Mouse (Mus musculus): ENCODE results near the gene Hoxd13.

Gene Hoxd13

DNA sequence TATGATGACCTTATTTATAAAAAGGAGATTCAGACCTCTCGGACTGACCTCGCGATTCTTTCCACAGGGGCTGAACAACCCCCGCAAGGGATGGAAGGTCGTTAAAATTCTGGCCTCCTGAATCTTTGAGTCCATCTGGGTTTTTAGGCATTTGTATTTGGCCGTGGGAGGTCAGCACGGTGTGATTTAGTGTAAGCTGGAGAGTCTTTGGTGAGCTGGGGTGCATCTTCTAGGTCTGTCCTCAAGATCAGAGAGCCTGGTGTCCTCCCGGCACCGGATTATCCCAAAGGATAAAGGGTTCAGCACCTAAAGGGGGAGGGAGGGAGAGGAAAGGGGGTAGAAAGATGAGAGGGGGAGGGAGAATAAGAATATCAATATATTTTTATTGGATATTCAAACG lies 35.2 kb downstream of the Hoxd13 start:
- in situ Hi-C loops (cut with MboI, MseI): loop anchor here in 1 of 2 experiments (5.0 kb wide), 2 partner anchors 364 to 439 kb away; no protein-coding TSS in a partner anchor

DNA sequence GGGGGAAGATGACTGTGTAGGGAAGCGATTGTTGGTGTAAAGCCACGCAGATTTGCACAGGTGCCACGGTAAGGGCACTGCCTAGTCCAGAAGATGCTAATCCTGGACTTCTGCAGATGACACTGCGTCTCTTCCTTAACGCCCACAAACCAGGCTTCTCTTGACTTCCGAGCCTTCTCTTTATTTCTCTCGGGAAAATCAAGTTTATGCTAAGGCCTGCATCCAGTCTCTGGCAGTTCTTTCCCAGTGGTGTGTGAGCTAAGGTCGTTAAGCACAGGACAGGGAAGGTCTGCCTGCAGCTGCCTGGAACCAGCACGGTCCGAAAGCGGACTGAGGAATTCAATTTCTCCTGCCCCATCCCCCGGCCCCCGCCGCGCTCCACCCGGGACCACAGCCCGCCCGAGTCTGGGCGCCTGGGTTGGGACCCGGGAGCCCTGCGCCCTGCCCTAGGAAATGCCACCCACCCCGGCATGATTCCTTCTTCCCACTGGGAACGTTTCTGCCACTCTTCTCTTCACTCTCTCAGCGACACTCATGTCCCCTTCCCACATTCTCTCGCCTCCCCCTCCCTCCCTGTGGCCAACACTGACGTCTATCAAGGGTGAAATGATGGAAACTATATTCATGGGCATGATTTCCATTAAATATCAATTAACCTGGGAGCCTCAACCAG lies 35.7 kb downstream of the Hoxd13 start:
- in situ Hi-C loops (cut with MboI, MseI): loop anchor here in 1 of 2 experiments (5.0 kb wide), 2 partner anchors 363 to 438 kb away; no protein-coding TSS in a partner anchor

DNA sequence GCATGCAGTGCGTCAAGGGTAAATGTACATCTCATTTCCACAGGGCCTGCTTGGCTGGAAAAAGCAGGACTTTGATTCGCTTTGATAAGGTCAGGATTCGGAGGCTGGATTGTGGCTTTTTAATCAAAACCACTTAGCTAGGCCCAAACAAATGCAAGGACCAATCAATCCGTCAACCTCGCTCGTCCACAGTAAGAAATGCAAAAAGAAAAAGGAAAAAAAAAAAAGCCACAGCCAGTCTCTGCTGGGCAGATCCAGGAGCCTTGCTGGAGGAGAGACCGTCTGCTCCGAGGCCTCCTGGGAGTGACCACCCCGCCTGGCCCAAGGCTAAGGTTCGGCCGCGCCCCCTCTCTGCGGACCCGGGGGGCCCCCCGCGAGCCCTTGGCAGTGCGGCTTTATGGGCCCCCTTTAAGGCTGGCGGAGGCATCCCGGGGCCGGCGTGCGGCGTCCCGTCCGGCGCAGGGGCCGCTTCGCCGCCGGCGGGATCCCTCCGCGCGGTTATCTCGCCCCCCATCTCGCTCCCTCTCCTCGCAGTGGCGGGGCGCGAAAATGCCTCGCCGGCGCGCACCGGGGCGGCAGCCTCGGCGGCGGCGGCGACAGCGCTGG lies 36.4 kb downstream of the Hoxd13 start, which contains the start of gene Hoxd8:
Gene Hoxd8, plus strand, starts transcription at position 223 of the 606 bp plus-strand sequence.
- in situ Hi-C loops (cut with MboI, MseI): loop anchor here in 1 of 2 experiments (5.0 kb wide), 2 partner anchors 363 to 438 kb away; no protein-coding TSS in a partner anchor

DNA sequence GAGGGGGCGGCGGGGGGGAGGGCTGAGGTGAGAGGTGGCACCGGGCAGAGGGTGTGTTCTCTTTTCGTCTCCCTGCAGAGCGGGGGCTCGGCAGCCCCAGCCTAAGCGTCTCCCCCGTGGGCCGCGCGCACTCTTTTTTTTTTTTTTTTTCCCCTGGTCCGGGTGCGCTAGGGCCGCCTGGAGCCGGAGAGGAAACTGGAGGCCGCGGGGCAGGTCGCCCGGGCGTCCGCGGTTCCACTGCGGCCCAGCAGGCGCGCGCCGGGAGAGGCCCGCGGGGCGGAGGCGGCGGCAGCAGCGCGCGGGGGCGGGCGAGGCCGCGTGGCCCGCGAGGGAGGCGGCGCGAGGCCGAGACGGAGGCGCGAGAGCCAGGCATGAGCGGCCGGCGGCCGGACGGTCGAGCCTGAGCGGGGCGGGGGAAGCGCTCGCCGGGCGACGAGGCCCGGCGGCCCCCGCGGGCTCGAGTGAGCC lies 36.9 kb downstream of the Hoxd13 start:
- in situ Hi-C loops (cut with MboI, MseI): loop anchor here in 1 of 2 experiments (5.0 kb wide), 2 partner anchors 362 to 437 kb away; no protein-coding TSS in a partner anchor

- in situ Hi-C loops (cut with MboI, MseI): no loop called here
These were observed 37.5 kb downstream of the Hoxd13 start for GRCm38 (mm10) chr2:74705467-74706089.

DNA sequence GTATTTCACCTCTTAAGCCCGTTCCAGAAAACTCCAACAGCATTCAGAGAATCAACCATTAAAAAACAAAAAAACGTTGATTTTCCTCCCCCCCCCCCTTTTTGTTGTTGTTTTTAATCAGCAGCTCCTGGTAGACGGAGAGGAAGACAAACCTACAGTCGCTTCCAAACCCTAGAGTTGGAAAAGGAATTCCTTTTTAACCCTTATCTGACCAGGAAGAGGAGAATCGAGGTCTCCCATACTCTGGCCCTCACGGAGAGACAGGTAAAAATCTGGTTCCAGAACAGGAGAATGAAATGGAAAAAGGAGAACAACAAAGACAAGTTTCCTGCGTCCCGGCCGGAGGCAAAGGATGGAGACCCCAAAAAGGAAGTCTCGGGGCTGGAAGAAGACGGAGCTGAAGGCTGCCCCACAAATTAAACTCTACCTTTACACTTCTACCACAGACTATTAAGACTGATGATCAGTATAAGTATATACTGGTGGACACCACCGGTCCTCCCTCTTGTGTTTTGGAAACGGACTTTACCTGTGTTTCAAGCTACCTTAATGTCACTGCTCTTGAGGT lies 38.4 kb downstream of the Hoxd13 start:
- in situ Hi-C loops (cut with MboI, MseI): no loop called here

- in situ Hi-C loops (cut with MboI, MseI): no loop called here
These were observed 39.5 kb downstream of the Hoxd13 start for GRCm38 (mm10) chr2:74707599-74707998.

DNA sequence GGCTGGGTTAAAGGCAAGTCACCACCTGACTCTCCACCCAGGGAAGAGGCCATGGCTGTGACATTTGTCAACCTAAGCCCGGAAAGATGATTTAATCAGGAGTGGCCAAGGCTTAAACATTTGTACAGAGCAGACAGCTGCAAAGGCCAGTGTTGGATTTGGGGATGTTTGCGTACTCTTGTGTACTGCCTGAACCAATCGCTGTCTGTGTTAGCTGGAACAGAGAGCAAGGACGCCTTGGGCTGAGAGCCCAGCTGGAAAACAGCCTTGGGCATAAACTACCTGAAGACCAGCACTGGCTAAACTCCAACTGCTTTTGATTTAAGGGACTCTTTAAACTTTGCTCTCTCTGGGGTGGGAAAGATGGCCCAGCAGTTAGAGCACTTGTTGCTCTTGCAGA lies 40.6 kb downstream of the Hoxd13 start:
- in situ Hi-C loops (cut with MboI, MseI): no loop called here

DNA sequence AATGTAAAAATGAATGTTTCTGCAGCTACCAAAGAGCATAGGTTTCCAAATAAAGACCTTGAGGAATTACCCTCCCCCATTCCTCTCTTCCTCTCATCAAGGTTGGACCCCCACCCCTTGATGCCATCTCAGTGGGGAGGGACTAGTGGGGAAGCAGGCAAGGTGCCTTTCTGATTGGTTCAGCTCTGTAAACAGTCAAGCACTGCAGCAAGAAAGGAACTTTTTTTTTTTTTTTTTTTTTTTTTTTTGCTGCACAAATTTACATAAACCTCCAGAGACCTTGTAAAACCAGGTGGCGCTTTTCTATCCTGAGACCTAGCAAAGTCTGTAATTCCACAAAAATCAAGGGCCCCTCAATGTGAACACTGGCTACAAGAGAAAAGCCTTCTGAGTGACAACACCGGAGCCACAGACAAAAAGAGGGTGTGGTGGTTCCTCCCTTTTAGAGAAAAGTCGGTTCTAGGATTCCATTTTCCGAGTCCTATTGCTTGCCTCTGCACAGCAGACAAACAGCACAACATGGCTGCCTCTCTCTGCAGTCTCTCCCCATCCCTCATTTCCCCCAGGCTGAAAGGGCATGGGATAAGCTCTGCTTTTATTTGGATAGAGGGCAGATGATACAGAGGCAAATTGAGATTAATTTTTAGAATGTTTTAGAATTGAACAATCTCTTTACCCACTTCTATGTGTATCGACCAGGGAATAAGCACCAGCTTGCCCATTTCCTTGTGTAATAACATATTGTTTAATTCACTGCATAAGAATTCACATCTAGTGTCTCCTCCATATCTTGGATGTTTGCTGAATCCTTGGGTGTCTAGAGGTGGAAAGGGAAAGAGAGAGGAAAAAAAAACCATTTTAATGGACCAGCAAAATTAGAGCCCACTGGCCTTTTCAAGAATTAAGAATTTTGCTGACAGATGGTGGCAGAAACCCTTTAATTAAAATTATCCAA lies 41.6 kb downstream of the Hoxd13 start:
- in situ Hi-C loops (cut with MboI, MseI): loop anchor here in 1 of 2 experiments (10.0 kb wide), 1 partner anchor 875 kb away; no protein-coding TSS in a partner anchor

DNA sequence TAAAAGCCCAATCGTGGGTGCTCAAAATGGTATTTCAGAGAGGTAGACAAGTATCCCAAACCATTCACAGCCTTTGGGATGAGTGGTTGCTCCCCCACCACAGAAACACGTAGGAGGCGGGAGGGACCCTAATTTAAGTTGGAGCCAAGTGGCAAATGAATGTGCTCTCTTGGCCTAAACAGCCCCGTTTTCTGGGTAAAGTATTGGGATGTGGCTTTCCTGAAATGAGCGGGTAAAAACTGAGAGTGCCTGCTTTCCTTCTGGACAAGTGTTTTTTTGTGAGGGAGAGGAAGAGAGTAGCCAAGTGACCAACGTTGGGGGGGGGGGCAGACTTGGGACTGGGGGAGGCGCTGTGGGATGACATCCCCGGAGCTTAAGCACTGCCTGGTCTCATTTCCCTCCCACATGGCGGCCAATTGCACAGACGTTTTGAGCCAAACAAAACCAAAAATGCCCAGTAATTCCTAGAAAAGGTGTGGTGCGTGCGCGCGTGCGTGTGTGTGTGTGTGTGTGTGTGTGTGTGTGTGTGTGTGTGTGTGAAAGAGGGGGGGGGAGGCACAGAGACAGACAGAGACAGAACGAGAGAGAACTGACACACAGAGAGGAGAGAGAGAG lies 42.9 kb downstream of the Hoxd13 start:
- in situ Hi-C loops (cut with MboI, MseI): loop anchor here in 1 of 2 experiments (10.0 kb wide), 1 partner anchor 874 kb away; no protein-coding TSS in a partner anchor

DNA sequence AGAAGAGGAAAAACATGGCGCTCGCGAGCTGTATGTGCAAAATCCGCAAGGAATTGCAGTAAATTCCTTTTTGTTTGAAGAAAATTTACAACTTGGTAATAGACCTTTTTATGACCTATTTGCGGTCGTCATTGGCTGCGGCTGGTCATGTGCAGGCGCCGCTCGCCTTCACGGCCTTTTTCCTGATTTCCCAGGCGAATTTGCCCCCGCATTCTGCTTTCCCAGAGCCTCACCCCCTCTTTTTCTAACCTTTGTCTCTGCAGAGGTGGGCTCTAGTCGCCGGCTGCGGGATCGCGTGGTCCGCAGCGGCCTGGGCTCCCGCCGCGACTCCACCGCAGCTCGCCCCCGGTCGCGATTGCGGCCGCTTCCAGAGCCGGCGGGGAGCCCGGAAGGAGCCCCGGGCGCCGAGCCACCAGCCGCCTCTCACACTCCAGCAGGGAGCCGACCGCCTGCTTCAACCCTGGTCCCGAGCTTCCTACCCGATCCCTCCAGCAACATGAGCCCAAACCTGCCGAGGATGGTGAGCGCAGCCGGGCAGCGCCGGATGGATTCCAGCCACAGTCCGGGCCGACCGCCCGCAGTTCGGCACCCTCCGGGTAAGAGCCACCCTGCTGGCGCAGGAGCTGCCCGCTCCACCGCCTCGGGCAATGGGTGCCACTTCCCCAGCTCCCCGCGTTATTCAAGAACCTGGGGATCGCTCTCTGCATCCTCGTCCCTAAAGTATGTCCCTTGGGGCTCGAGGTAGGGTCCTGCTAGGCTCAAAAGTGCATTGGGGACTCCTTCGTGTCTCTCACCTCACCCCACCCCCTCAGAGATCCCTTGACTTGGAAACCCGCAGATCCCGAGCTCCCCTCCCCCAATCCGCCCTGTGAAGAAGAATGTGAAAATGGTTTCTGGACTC lies 43.9 kb downstream of the Hoxd13 start, which contains the start of the genes Hoxd3 and Hoxd4:
Gene Hoxd3, plus strand, starts transcription at position 207 of the 901 bp plus-strand sequence.
Gene Hoxd4, plus strand, starts transcription at position 209 of the 901 bp plus-strand sequence.
- in situ Hi-C loops (cut with MboI, MseI): loop anchor here in 1 of 2 experiments (10.0 kb wide), 1 partner anchor 873 kb away; no protein-coding TSS in a partner anchor

DNA sequence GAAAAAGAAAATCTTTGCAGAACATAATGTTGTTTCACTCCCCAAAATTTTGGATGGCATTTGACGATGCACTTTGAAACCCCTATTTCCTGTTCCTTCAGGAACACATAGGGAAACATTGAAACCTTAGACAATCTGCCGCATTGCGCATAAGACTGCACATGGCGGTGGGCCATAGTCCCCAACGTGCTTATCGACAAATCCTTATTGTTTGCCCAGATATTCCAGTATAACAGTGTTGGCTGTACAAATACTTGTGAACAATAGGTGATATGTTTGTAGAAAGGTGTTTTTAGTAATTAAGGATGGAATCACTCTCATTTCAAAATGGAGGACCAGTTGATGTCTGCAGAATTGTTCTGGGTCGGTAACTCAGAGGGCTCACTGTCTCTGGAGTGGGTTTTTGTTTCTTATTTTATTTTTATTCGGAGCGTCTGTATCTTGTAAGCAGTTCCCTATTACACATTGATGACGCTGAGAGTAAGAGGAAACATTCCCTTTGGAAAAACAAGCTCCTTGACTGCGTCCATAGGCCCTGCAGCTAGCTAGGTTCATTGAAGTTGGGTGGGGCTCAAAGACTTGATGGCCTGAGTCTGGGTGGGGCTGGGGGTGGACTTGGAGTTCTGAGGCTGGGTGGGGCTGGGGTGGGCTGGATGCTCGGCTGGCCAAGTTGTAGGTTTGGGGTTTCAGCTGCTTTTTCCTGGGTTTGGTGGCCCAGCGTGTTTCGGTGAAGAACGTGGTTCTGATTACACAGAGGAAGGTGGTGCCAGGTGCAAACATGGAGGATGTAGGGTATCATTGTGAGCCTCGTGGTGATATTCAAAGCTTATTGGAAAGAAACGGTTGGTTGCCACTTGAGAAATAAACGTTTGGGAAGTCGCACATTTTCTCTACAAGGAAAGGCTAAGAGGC lies 45.4 kb downstream of the Hoxd13 start:
- in situ Hi-C loops (cut with MboI, MseI): loop anchor here in 1 of 2 experiments (10.0 kb wide), 1 partner anchor 871 kb away; no protein-coding TSS in a partner anchor

GRCm38 (mm10) chr2:74714156-74714789 lies 46.2 kb downstream of the Hoxd13 start:
- in situ Hi-C loops (cut with MboI, MseI): loop anchor here in 1 of 2 experiments (10.0 kb wide), 1 partner anchor 871 kb away; no protein-coding TSS in a partner anchor

GRCm38 (mm10) chr2:74714881-74715280 lies 46.8 kb downstream of the Hoxd13 start:
- in situ Hi-C loops (cut with MboI, MseI): loop anchor here (5.0 to 10.0 kb wide), 4 partner anchors 247 to 870 kb away; no protein-coding TSS in a partner anchor

- in situ Hi-C loops (cut with MboI, MseI): loop anchor here (5.0 to 10.0 kb wide), 4 partner anchors 247 to 869 kb away; no protein-coding TSS in a partner anchor
These were observed 47.6 kb downstream of the Hoxd13 start for GRCm38 (mm10) chr2:74715504-74716241.

DNA sequence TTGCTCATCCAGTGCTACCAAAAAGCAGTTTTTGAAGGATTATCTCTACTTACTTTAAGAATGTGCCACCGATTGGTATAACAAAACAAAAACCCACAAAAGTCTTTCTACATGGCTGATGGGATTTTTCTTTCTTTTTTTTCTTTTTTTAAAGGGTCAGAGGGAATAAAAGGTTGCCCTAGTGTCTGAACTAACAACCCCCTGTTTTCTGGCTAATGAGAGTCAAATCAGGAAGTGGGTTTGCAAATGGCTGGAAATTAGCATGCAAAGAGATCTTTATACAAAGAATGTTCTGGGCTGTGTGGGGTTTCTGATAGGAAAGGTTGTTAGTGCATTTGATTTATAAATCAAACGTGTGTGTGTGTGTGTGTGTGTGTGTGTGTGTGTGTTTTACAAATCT lies 52.3 kb downstream of the Hoxd13 start:
- in situ Hi-C loops (cut with MboI, MseI): no loop called here
